Mouse (Mus musculus) erythroblast, embryonic 14.5 days (primary cell): ENCODE data around the gene Cacnb3.

Experiments
- GATA1 ChIP-seq: IDR thresholded peaks from 2 replicates; pipeline ENCODE4 v1.6.1; 2012; ENCODE audit warnings: low read length, inconsistent platforms, mixed read lengths
- TAL1 ChIP-seq: IDR thresholded peaks from 3 replicates; pipeline ENCODE4 v1.6.1; 2012; ENCODE audit warnings: low read length, inconsistent platforms, mixed read lengths

- TF ChIP-seq GATA1 (no peak), TAL1 (no peak)
Observed at GRCm38 (mm10) chr15:98622199-98622598, 8.4 kb upstream of the Cacnb3 start.
